8 mouse cellular contexts compared by ENCODE assay signal in the genomic region with DNA sequence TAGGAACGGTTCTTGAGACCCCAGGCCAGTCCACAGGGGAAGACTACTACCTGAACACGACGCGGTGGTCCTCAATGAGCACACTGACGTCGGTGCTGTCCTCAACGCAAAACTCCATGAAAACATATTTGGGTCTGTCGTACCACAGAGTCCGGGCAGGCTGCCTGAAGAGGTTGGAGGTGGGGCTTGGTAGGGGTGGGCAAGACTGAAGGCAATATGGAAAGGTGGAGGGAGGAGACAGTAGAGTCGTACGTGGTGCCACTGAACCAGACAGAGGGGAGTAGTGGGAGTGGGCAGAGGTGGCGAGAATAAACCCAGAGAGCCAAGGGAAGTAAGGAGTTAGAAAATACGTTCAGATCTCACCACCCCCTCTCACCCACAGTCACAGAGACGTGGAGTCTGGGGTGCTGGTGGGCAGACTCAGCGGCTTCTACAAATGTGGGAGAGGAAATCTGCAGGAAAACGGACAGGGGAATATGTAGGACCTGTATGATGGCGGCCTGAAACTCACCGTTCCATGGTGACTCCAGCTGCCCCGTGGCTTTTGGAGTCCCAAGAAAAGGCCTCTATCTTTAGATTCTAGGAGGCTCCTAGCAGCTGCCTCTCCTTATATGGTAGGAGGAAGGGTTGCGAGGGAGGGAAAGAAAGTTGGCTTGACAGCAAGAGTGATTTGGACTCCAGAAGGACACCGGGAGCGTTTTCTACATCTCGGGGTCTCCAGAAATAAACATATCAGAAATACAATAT. TPM values are rescaled to one million over a fixed set of nuclear protein-coding genes. Genes with fewer than 3 reads are reported as not detected.
DNase-seq lines count a peak whose midpoint lies in the region; ATAC-seq and TF ChIP-seq lines count a peak whose summit lies in the region.

Gm27029 (minus strand) TSS at position 692 of the 747 bp plus-strand sequence.

- H3K4me2 ChIP-seq in forebrain, embryonic 12.5 days = peak within 1 kb of the TSS; percentile 98
- H3K4me2 ChIP-seq in hindbrain, postnatal 0 days (ENCODE audit: low read depth, low read length) = peak within 1 kb of the TSS; percentile 77
- peak within 1 kb of the TSS; percentile 82 for H3K4me2 ChIP-seq in lung, embryonic 16.5 days (ENCODE audit: low read depth, low read length)

- peak within 1 kb of the TSS; percentile 59 for H3K27ac ChIP-seq in MEL (ENCODE audit: control insufficient read depth, low read depth, low read length)
- peak within 1 kb of the TSS; percentile 89 for H3K27ac ChIP-seq in forebrain, embryonic 12.5 days
- peak within 1 kb of the TSS; percentile 93 for H3K27ac ChIP-seq in hindbrain, postnatal 0 days
- peak within 1 kb of the TSS; percentile 80 for H3K27ac ChIP-seq in lung, embryonic 16.5 days (ENCODE audit: low read length)

- no peak for TF ChIP-seq EP300 in MEL (IDR thresholded peaks at IDR 0.05; ENCODE audit: low read depth in 1 of 2, low read length in 2 of 2)

- no peak for TF ChIP-seq CTCF in MEL (IDR thresholded peaks at IDR 0.05 in 2 of 3, conservative IDR thresholded peaks at IDR 0.05 in 1 of 3; ENCODE audit: control insufficient read depth in 1 of 3, insufficient read depth in 1 of 3, low read depth in 2 of 3, low read length in 3 of 3, poor library complexity in 1 of 3, severe bottlenecking in 1 of 3)
- TF ChIP-seq CTCF in hindbrain, postnatal 0 days (IDR thresholded peaks at IDR 0.05; ENCODE audit: low read depth) = no peak

- TF ChIP-seq POLR2A in MEL (IDR thresholded peaks at IDR 0.05; ENCODE audit: control insufficient read depth in 1 of 2, insufficient read depth in 1 of 2, low read depth in 1 of 2, low read length in 2 of 2, poor library complexity in 1 of 2) = no peak; a peak in 1 of 4 replicates

- peaks cover 11 to 25% of the 10 kb centered on the region in 2 experiments for H3K4me1 ChIP-seq in MEL (ENCODE audit: control insufficient read depth in 1 of 2, insufficient read depth in 2 of 2, low read length in 2 of 2)
- H3K4me1 ChIP-seq in forebrain, embryonic 12.5 days = peaks cover 30% of the 10 kb centered on the region
- H3K4me1 ChIP-seq in hindbrain, postnatal 0 days (ENCODE audit: insufficient read depth, low read length) = peaks cover 21% of the 10 kb centered on the region
- peaks cover 15% of the 10 kb centered on the region for H3K4me1 ChIP-seq in lung, embryonic 16.5 days (replicated peaks; ENCODE audit: control insufficient read depth, insufficient read depth, low read length)

- no peak for TF ChIP-seq RAD21 in MEL (IDR thresholded peaks at IDR 0.05; ENCODE audit: low read depth, low read length)

- peak within 1 kb of the TSS; percentile 85 to 91 for H3K4me3 ChIP-seq in MEL (ENCODE audit: control insufficient read depth in 1 of 2, insufficient read depth in 1 of 2, low read depth in 2 of 2, low read length in 2 of 2)
- H3K4me3 ChIP-seq in forebrain, embryonic 12.5 days (replicated peaks) = peak within 1 kb of the TSS; percentile 99
- H3K4me3 ChIP-seq in hindbrain, postnatal 0 days (ENCODE audit: low read length) = peak within 1 kb of the TSS; percentile 97
- H3K4me3 ChIP-seq in lung, embryonic 16.5 days (ENCODE audit: low read length) = peak within 1 kb of the TSS; percentile 79

- peaks cover 20% of the 10 kb centered on the region for H3K79me2 ChIP-seq in MEL (ENCODE audit: control insufficient read depth, insufficient read depth, low read length, poor library complexity)

- H3K9ac ChIP-seq in MEL (ENCODE audit: control insufficient read depth, low read depth, low read length, poor library complexity, severe bottlenecking) = peak within 1 kb of the TSS; percentile 85
- peak within 1 kb of the TSS; percentile 88 for H3K9ac ChIP-seq in forebrain, embryonic 12.5 days
- peak within 1 kb of the TSS; percentile 79 for H3K9ac ChIP-seq in hindbrain, postnatal 0 days (replicated peaks; ENCODE audit: low read length)
- H3K9ac ChIP-seq in lung, embryonic 16.5 days (ENCODE audit: low read length) = peak within 1 kb of the TSS; percentile 79

- H3K9me3 ChIP-seq in MEL (replicated peaks; ENCODE audit: insufficient read depth, low read length) = no peaks in the 10 kb centered on the region
- no peaks in the 10 kb centered on the region for H3K9me3 ChIP-seq in forebrain, embryonic 12.5 days
- H3K9me3 ChIP-seq in hindbrain, postnatal 0 days (ENCODE audit: low read length) = no peaks in the 10 kb centered on the region
- no peaks in the 10 kb centered on the region for H3K9me3 ChIP-seq in lung, embryonic 16.5 days (ENCODE audit: control insufficient read depth, low read length)

- H3K27me3 ChIP-seq in MEL (ENCODE audit: control insufficient read depth in 1 of 2, insufficient read depth in 2 of 2, low read length in 2 of 2) = no peaks in the 10 kb centered on the region
- H3K27me3 ChIP-seq in forebrain, embryonic 12.5 days = peaks cover 11% of the 10 kb centered on the region
- no peaks in the 10 kb centered on the region for H3K27me3 ChIP-seq in hindbrain, postnatal 0 days (ENCODE audit: insufficient read depth, low read length)
- H3K27me3 ChIP-seq in lung, embryonic 16.5 days (ENCODE audit: control insufficient read depth, insufficient read depth, low read depth, low read length) = no peaks in the 10 kb centered on the region

- intact Hi-C loops in heart, postnatal 25 days (cut with DNase I) = no loop called here

- peak; percentile 96 for DNase-seq in heart, adult 11 months
- DNase-seq in heart, postnatal 25 days (ENCODE audit: low spot score) = no peak
- peak; percentile 59 for DNase-seq in MEL (ENCODE audit: low read depth, low spot score)
- DNase-seq in hindbrain, postnatal 0 days (ENCODE audit: low spot score) = no peak
- peak; percentile 26 for DNase-seq in ovary, postnatal 36 days (ENCODE audit: low spot score)
- no peak for DNase-seq in spleen, postnatal 36 days (ENCODE audit: low spot score in 2 of 2)

- WGBS in forebrain, embryonic 12.5 days = 5% methylated on average over 23 of the region's 23 CpGs
- 5% methylated on average over 23 of the region's 23 CpGs for WGBS in hindbrain, postnatal 0 days
- WGBS in lung, embryonic 16.5 days = 3% methylated on average over 23 of the region's 23 CpGs

- peaks cover 0 to 20% of the 10 kb centered on the region in 2 experiments; a peak in 3 of 4 replicates for H3K36me3 ChIP-seq in MEL (ENCODE audit: control insufficient read depth in 1 of 2, insufficient read depth in 2 of 2, low read length in 2 of 2)
- H3K36me3 ChIP-seq in forebrain, embryonic 12.5 days (replicated peaks) = peaks cover under 1% of the 10 kb centered on the region; the same call in 1 of the 2 replicates
- 0 out of 2 replicates have a peak, but pooled peaks cover under 1% of the 10 kb centered on the region for H3K36me3 ChIP-seq in hindbrain, postnatal 0 days (ENCODE audit: insufficient read depth, low read length)
- H3K36me3 ChIP-seq in lung, embryonic 16.5 days (ENCODE audit: control insufficient read depth, insufficient read depth, low read length) = no peaks in the 10 kb centered on the region

- ATAC-seq in forebrain, embryonic 12.5 days (ENCODE audit: low FRiP score) = peak; percentile 36
- peak; percentile 60 for ATAC-seq in hindbrain, postnatal 0 days
- ATAC-seq in lung, embryonic 16.5 days (ENCODE audit: low read depth) = peak; percentile 78

TF ChIP-seq in MEL, 35 proteins besides CTCF, POLR2A, EP300 and RAD21:
- no peak for TF ChIP-seq USF2 (IDR thresholded peaks at IDR 0.05; ENCODE audit: borderline replicate concordance in 1 of 2, insufficient read depth in 1 of 2, low read depth in 1 of 2, low read length in 2 of 2)
- TF ChIP-seq MYB (IDR thresholded peaks at IDR 0.05; ENCODE audit: low read depth, low read length) = no peak
- no peak for TF ChIP-seq TAL1 (IDR thresholded peaks at IDR 0.05; ENCODE audit: low read length)
- no peak for TF ChIP-seq RCOR1 (IDR thresholded peaks at IDR 0.05; ENCODE audit: low read depth, low read length)
- no peak for TF ChIP-seq JUND (IDR thresholded peaks at IDR 0.05; ENCODE audit: low read depth, low read length)
- peak; percentile 85 for TF ChIP-seq ZMIZ1 (IDR thresholded peaks at IDR 0.05; ENCODE audit: low read depth, low read length)
- no peak for TF ChIP-seq SIN3A (IDR thresholded peaks at IDR 0.05; ENCODE audit: low read length)
- TF ChIP-seq CHD1 (IDR thresholded peaks at IDR 0.05; ENCODE audit: low read depth, low read length) = no peak
- TF ChIP-seq ZC3H11A (IDR thresholded peaks at IDR 0.05; ENCODE audit: low read depth, low read length) = no peak
- TF ChIP-seq TBP (IDR thresholded peaks at IDR 0.05; ENCODE audit: low read depth, low read length) = peak; percentile 43; the same call in 1 of the 2 replicates
- TF ChIP-seq MAFK (IDR thresholded peaks at IDR 0.05; ENCODE audit: borderline replicate concordance, low read depth, low read length) = no peak
- 0 out of 2 replicates have a peak, but pooled peaks have one; percentile 22 for TF ChIP-seq HCFC1 (IDR thresholded peaks at IDR 0.05; ENCODE audit: low read depth, low read length)
- no peak for TF ChIP-seq POLR2AphosphoS2 (IDR thresholded peaks at IDR 0.05; ENCODE audit: low read length)
- no peak for TF ChIP-seq ELF1 (IDR thresholded peaks at IDR 0.05; ENCODE audit: low read depth, low read length)
- no peak for TF ChIP-seq SMC3 (IDR thresholded peaks at IDR 0.05; ENCODE audit: low read depth, low read length)
- no peak for TF ChIP-seq POLR2AphosphoS5 (IDR thresholded peaks at IDR 0.05; ENCODE audit: borderline replicate concordance, low read depth, low read length)
- TF ChIP-seq ZNF384 (IDR thresholded peaks at IDR 0.05; ENCODE audit: low read depth, low read length) = no peak
- TF ChIP-seq GATA1 (IDR thresholded peaks at IDR 0.05; ENCODE audit: low read depth, low read length) = no peak
- no peak for TF ChIP-seq KAT2A (conservative IDR thresholded peaks at IDR 0.05; ENCODE audit: low read depth, low read length)
- TF ChIP-seq UBTF (IDR thresholded peaks at IDR 0.05; ENCODE audit: borderline replicate concordance, insufficient read depth, low read depth, low read length) = no peak
- TF ChIP-seq NELFE (IDR thresholded peaks at IDR 0.05; ENCODE audit: low read depth, low read length) = no peak
- no peak for TF ChIP-seq NRF1 (IDR thresholded peaks at IDR 0.05; ENCODE audit: insufficient read depth, low read depth, low read length, poor library complexity, severe bottlenecking)

RNA-seq across cellular contexts. Expression of gene Gm27029, which starts in this region (rescaled TPM):
- total RNA-seq in heart, postnatal 25 days (2021) = 1 to 10 TPM; 8.5 to 9.1 TPM
- total RNA-seq in MEL (2012; rRNA removed) = 6.8 and 7.4 TPM in 2 replicates
- 1 to 10 TPM in 1 of 2 experiments, not detected in 1; 4.2 TPM for polyA plus RNA-seq in MEL (2012; ENCODE audit: insufficient read depth in 1 of 2, insufficient read length in 2 of 2, low read depth in 1 of 2, low replicate concordance in 2 of 2, missing spikeins in 1 of 2)
- 5.8 and 6.5 TPM in 2 replicates for polyA plus RNA-seq in forebrain, embryonic 12.5 days (2016; fragmentation: Nextera tagmentation; extraction: Ambion mirVana)
- total RNA-seq in hindbrain, postnatal 0 days (2014; rRNA removed) = 2.2 TPM in 1 of 2 replicates, not detected in the other
- 4.7 and 6.4 TPM in 2 replicates for polyA plus RNA-seq in hindbrain, postnatal 0 days (2015; fragmentation: Nextera tagmentation; extraction: Ambion mirVana)
- polyA plus RNA-seq in lung, embryonic 16.5 days (2015; fragmentation: Nextera tagmentation; extraction: Ambion mirVana) = 7.5 and 10.1 TPM in 2 replicates

Comparison
In these comparisons a context has a peak if more than half of its experiments do, and no peak if none do; other contexts are left out.
1. DNase-seq: peak in heart, adult 11 months (single experiment), MEL (single experiment) and ovary, postnatal 36 days (single experiment); none in heart, postnatal 25 days (single experiment), hindbrain, postnatal 0 days (single experiment) and spleen, postnatal 36 days (0 of 2).
2. Peak in every context shown above with its lines, with median percentiles within 50 percentile points of each other: H3K27ac ChIP-seq, H3K4me3 ChIP-seq, H3K9ac ChIP-seq, ATAC-seq and H3K4me2 ChIP-seq.